Mouse (Mus musculus) liver, embryonic 12.5 days (tissue): ENCODE data around the gene Znhit2. TPM values are rescaled to one million over a fixed set of nuclear protein-coding genes. Genes with fewer than 3 reads are reported as not detected.

Source experiments
- ATAC-seq: fragments of 200-750 bp; cut with Nextera tagmentation; 2 replicates; pipeline ENCODE4 v1.8.0; 2017; ENCODE audit warnings: moderate number of reproducible peaks, mild to moderate bottlenecking, moderate library complexity
- H3K27ac ChIP-seq: fragments of 300-500 bp; sonication (generic); 2 replicates; pipeline ENCODE4 v1.5.1; 2016; ENCODE audit warnings: mild to moderate bottlenecking
- H3K27me3 ChIP-seq: fragments of 300-500 bp; sonication (generic); replicated peaks from 2 replicates; pipeline ENCODE4 v1.6.1; 2016; ENCODE audit warnings: mild to moderate bottlenecking, moderate library complexity
- H3K36me3 ChIP-seq: fragments of 300-500 bp; sonication (generic); 2 replicates; pipeline ENCODE4 v1.6.1; 2016; ENCODE audit warnings: mild to moderate bottlenecking, moderate library complexity
- H3K4me1 ChIP-seq: fragments of 300-500 bp; sonication (generic); 2 replicates; pipeline ENCODE4 v1.6.1; 2016
- H3K4me2 ChIP-seq: fragments of 300-500 bp; sonication (generic); 2 replicates; pipeline ENCODE4 v1.6.1; 2016; ENCODE audit warnings: mild to moderate bottlenecking, moderate library complexity
- H3K4me3 ChIP-seq: fragments of 300-500 bp; sonication (generic); 2 replicates; pipeline ENCODE4 v1.5.1; 2016; ENCODE audit warnings: mild to moderate bottlenecking, moderate library complexity
- H3K9ac ChIP-seq: fragments of 300-500 bp; sonication (generic); 2 replicates; pipeline ENCODE4 v1.6.1; 2016; ENCODE audit warnings: mild to moderate bottlenecking, moderate library complexity
- H3K9me3 ChIP-seq: fragments of 300-500 bp; sonication (generic); replicated peaks from 2 replicates; pipeline ENCODE4 v1.6.1; 2016; ENCODE audit warnings: mild to moderate bottlenecking, moderate library complexity
- WGBS: fragments of 180-500 bp; shearing (Covaris S2); methylation state at CpG from one replicate; pipeline ENCODE4 v1.1.7; 2016; ENCODE audit not compliant: insufficient replicate concordance; 5-methylcytosine and 5-hydroxymethylcytosine counted together
- polyA plus RNA-seq: library from polyadenylated mRNA; unstranded; fragments of >200 nt; fragmentation: Nextera tagmentation; extraction: Ambion mirVana; gene quantifications from 2 replicates; pipeline ENCODE4 v1.2.1, GENCODE M21; 2016

The Znhit2 gene
- 31.1 and 31.8 TPM in 2 replicates for polyA plus RNA-seq

GRCm38 (mm10) chr19:6061021-6061533 is at the start of gene Znhit2:
TSS of gene Znhit2 (plus strand) at chr19:6061192.
- ATAC-seq = peak; percentile 74
- Histone ChIP-seq H3K27ac (peak within 1 kb of the TSS; percentile 99), H3K9ac (peak within 1 kb of the TSS; percentile 96), H3K9me3 (no peaks in the 10 kb centered on the region), H3K4me1 (peaks cover 58% of the 10 kb centered on the region), H3K4me3 (peak within 1 kb of the TSS; percentile 92), H3K36me3 (peaks cover 34% of the 10 kb centered on the region), H3K4me2 (peak within 1 kb of the TSS; percentile 100), H3K27me3 (no peaks in the 10 kb centered on the region)
- under 1% methylated on average over 58 of the region's 58 CpGs for WGBS

- Histone ChIP-seq H3K4me3 (peak overlapping the region; percentile 78), H3K9me3 (no peaks in the 10 kb centered on the region), H3K36me3 (peaks cover 51% of the 10 kb centered on the region), H3K9ac (peak overlapping the region; percentile 87), H3K27me3 (no peaks in the 10 kb centered on the region), H3K4me2 (peak overlapping the region; percentile 95), H3K27ac (peak overlapping the region; percentile 93), H3K4me1 (peaks cover 76% of the 10 kb centered on the region)
- ATAC-seq = no peak
- 79% methylated on average over 10 of the region's 10 CpGs for WGBS
These were observed 47.3 kb upstream of the Znhit2 start for GRCm38 (mm10) chr19:6013691-6014090.

DNA sequence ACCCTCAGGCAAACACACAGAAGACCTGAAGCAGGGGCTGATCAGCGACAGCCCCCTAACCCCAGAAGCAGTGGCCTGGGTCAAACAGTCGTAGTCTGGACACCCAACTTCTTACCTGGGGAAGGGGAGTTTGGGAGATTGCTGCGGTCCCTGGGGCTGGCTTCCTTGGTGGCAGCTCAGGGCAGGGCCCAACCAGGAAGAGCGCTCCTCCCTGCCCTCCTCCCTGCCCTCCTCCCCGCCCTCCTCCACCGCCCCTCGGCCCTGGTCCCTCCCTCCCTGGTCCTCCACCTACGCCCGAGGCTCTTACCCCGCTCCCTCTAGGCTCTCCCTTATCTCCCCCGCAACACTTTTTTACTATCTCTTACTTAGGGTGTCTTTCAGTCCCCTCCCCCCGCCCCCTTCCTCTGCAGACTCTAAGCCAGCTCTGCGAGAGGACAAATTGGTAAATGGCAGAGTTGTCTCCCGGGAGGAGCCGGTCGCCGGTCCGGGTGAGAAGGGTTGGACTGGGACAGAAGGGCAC is 45.9 kb upstream of the Znhit2 start:
- Histone ChIP-seq H3K9me3 (no peaks in the 10 kb centered on the region), H3K4me1 (peaks cover 88% of the 10 kb centered on the region)

DNA sequence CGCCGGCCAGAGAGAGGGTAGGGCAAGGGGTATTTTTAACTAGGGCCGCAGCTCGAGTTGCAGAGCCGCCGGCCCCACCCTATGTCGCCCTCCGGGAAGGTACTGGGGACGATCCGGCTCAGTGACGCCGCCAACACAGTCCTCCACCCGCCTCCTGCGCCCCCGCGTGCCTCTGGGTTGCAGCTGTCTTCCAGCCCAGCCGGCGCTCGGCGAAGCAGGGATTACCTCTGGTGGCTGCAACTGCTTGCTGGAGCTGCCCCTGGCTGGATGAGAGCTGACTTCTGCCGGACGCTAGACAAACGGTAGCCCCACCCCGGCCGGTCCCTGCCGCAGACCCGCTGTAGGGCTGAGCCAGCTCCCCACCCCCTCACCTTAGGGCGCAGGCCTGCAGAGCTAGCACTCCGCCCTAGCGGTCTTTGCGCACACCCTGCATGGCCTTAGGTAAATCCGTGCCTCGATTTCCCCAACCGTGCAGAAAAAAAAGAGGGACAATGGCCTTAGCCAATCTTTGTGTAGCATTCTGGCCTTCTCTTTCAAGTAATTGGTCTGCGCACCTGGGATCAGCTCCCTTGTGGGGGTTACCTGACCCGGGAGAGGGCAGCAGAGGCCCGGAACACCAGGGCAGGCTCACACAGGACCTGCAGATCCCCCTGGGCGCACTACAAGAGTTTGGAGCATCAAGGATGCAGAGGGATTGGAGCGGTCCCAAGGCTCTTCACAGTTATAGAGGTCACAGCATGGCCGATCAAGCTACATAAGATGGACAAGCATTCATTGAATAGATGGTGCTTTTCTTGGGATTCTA is 45.3 kb upstream of the Znhit2 start, which contains the start of gene Capn1:
TSS of gene Capn1 (minus strand) at position 387 of the 805 bp plus-strand sequence.
- Histone ChIP-seq H3K4me3 (peak within 1 kb of the TSS; percentile 78), H3K27ac (peak within 1 kb of the TSS; percentile 93), H3K4me1 (peaks cover 91% of the 10 kb centered on the region), H3K9me3 (no peaks in the 10 kb centered on the region), H3K27me3 (no peaks in the 10 kb centered on the region), H3K9ac (peak within 1 kb of the TSS; percentile 87), H3K4me2 (peak within 1 kb of the TSS; percentile 95), H3K36me3 (peaks cover 32% of the 10 kb centered on the region)
- ATAC-seq = peak; percentile 77
- 4% methylated on average over 40 of the region's 40 CpGs for WGBS

More for the DNA sequence above, 45.9 kb upstream of the Znhit2 start:
- peaks cover 39% of the 10 kb centered on the region for H3K36me3 ChIP-seq
- H3K9ac ChIP-seq = peak overlapping the region; percentile 87
- no peaks in the 10 kb centered on the region for H3K27me3 ChIP-seq
- peak overlapping the region; percentile 93 for H3K27ac ChIP-seq
- H3K4me2 ChIP-seq = peak overlapping the region; percentile 95
- peak; percentile 95 for ATAC-seq
- H3K4me3 ChIP-seq = peak overlapping the region; percentile 78
- WGBS = 2% methylated on average over 18 of the region's 18 CpGs

DNA sequence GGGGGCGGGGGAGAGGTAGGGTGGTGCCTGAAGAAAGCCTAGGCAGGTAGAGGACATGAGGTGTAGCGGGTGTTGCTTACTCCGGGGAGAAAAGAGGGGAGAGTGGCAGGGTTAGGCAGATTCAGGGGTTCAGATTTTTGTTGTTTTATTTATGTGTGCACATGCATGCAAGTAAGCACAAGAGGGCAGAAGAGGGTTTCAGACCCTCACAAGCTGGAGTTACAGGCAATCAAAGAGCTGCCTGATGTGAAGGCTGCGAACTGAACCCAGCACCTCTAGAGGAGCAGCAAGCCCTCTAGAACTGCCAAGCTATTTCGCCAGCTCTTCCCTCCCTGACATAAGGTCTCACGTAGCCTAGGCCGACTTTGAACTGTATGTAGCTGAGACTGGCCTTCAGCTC is 44.5 kb upstream of the Znhit2 start:
- Histone ChIP-seq H3K4me1 (peaks cover 83% of the 10 kb centered on the region), H3K27me3 (no peaks in the 10 kb centered on the region), H3K9me3 (no peaks in the 10 kb centered on the region), H3K4me3 (peak overlapping the region; percentile 78), H3K36me3 (peaks cover 24% of the 10 kb centered on the region), H3K27ac (peak overlapping the region; percentile 93), H3K9ac (peak overlapping the region; percentile 31), H3K4me2 (peak overlapping the region; percentile 95)
- WGBS = 65% methylated on average over 7 of the region's 7 CpGs
- ATAC-seq = no peak

- Histone ChIP-seq H3K4me1 (peaks cover 72% of the 10 kb centered on the region), H3K27ac (peak overlapping the region; percentile 69), H3K9me3 (no peaks in the 10 kb centered on the region), H3K36me3 (peaks cover 5% of the 10 kb centered on the region), H3K9ac (peak overlapping the region; percentile 29), H3K4me3 (peak overlapping the region; percentile 24), H3K4me2 (peak overlapping the region; percentile 59), H3K27me3 (peaks cover 6% of the 10 kb centered on the region; the same call in 1 of the 2 replicates)
- peak; percentile 40 for ATAC-seq
- WGBS = 20% methylated on average over 15 of the region's 15 CpGs
These were observed 42.6 kb upstream of the Znhit2 start for GRCm38 (mm10) chr19:6018142-6019089.

DNA sequence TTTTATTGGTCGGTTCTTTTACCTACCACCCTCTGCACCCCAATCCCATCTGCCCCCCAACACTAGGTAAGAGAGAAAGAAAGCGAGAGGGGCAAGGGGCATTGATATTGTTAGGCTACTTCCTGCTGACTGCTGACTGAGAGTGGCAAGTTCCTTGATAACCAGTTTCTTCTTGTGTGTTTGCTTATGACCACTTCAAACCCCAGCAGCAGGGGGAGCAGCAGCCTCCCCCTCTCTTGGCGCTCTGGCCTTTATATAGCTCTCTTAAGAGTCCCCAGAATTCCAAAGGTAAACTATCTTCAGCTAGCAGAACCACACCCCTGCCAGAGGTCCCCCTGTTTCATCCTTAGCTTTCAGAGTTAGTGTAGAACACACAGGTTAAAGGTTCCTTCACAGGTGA is 40.7 kb upstream of the Znhit2 start:
- no peaks in the 10 kb centered on the region for H3K36me3 ChIP-seq
- H3K4me1 ChIP-seq = peaks cover 57% of the 10 kb centered on the region
- 39% methylated on average over 3 of the region's 3 CpGs for WGBS
- no peak overlapping the region for H3K4me2 ChIP-seq
- no peak overlapping the region for H3K4me3 ChIP-seq
- H3K27me3 ChIP-seq = peaks cover 13% of the 10 kb centered on the region; the same call in 1 of the 2 replicates
- no peak overlapping the region for H3K27ac ChIP-seq
- no peak overlapping the region for H3K9ac ChIP-seq
- no peak for ATAC-seq
- no peaks in the 10 kb centered on the region for H3K9me3 ChIP-seq

GRCm38 (mm10) chr19:6023059-6023458 is 37.9 kb upstream of the Znhit2 start:
- peaks cover 13% of the 10 kb centered on the region; the same call in 1 of the 2 replicates for H3K27me3 ChIP-seq
- no peak overlapping the region for H3K4me3 ChIP-seq
- H3K27ac ChIP-seq = no peak overlapping the region
- H3K4me2 ChIP-seq = no peak overlapping the region
- H3K36me3 ChIP-seq = no peaks in the 10 kb centered on the region
- no peaks in the 10 kb centered on the region for H3K9me3 ChIP-seq
- WGBS = 60% methylated on average over 8 of the region's 8 CpGs
- ATAC-seq = no peak
- no peak overlapping the region for H3K9ac ChIP-seq
- peaks cover 31% of the 10 kb centered on the region for H3K4me1 ChIP-seq

DNA sequence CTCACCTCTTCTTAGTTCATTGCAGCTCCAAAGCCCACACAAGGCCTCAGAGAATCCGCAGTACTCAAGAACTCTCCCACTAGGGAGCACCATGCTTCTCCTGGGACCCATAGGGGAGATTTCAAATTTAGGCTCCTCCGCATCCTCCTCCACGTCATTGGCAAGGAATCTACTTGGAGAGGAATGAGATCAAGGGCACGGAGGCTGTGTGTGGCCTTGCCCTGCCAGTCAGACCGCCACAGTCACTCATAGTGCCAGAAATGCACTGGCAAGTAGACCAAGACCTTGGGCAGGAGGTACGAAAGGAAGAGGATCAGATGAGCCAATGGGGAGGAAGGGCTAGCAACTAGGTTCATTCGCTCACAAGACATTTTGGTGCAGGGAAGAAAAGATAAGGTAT is 37.1 kb upstream of the Znhit2 start:
- 68% methylated on average over 7 of the region's 7 CpGs for WGBS
- Histone ChIP-seq H3K4me2 (no peak overlapping the region), H3K4me3 (no peak overlapping the region), H3K9me3 (no peaks in the 10 kb centered on the region), H3K4me1 (peaks cover 22% of the 10 kb centered on the region), H3K9ac (no peak overlapping the region), H3K27me3 (peaks cover 15% of the 10 kb centered on the region; the same call in 1 of the 2 replicates), H3K27ac (no peak overlapping the region), H3K36me3 (no peaks in the 10 kb centered on the region)
- no peak for ATAC-seq

GRCm38 (mm10) chr19:6028991-6029390 is 32.0 kb upstream of the Znhit2 start:
- Histone ChIP-seq H3K9me3 (no peaks in the 10 kb centered on the region), H3K4me3 (no peak overlapping the region), H3K36me3 (no peaks in the 10 kb centered on the region), H3K4me2 (no peak overlapping the region), H3K4me1 (peaks cover 4% of the 10 kb centered on the region; the same call in 1 of the 2 replicates), H3K27me3 (peaks cover 12% of the 10 kb centered on the region; the same call in 1 of the 2 replicates), H3K27ac (no peak overlapping the region), H3K9ac (no peak overlapping the region)
- no peak for ATAC-seq
- 65% methylated on average over 6 of the region's 6 CpGs for WGBS

DNA sequence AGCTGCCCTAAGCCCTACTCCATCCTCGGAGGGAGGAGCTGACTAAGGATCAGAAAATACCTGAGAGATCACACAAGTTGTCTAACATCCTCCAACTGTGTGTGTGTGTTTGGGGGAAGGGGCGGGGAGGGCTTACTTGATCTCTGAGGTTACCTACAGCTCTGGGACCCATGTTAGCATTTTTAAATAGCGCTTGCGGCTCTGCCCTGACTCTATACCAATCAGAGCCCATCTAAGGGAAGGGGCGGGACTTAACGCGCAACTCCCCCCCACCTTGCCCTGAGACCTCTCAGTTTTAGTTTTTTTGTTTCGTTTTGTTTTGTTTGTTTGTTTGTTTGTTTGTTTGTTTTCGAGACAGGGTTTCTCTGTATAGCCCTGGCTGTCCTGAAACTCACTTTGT is 31.6 kb upstream of the Znhit2 start:
- Histone ChIP-seq H3K9me3 (no peaks in the 10 kb centered on the region), H3K27ac (no peak overlapping the region), H3K4me2 (no peak overlapping the region), H3K9ac (no peak overlapping the region), H3K36me3 (no peaks in the 10 kb centered on the region), H3K4me3 (no peak overlapping the region), H3K27me3 (peaks cover 11% of the 10 kb centered on the region; the same call in 1 of the 2 replicates), H3K4me1 (peaks cover 4% of the 10 kb centered on the region; the same call in 1 of the 2 replicates)
- whole genome bisulfite sequencing = 64% methylated on average over 9 of the region's 9 CpGs
- ATAC-seq = no peak
